Mouse (Mus musculus) kidney, adult 2 months (tissue): ENCODE data around the gene Dhcr24.

Experiments
- CTCF ChIP-seq: fragments of 200-500 bp; conservative IDR thresholded peaks from 2 replicates; pipeline ENCODE4 v1.5.1; 2011; ENCODE audit warnings: low read depth, mild to moderate bottlenecking, control low read depth, low read length, moderate library complexity, mixed read lengths; ENCODE audit not compliant: insufficient read depth, insufficient read length
- POLR2A ChIP-seq: fragments of 200-500 bp; IDR thresholded peaks from one replicate; pipeline ENCODE4 v1.6.1; 2011; ENCODE audit warnings: low read depth, low read length, control low read depth

DNA sequence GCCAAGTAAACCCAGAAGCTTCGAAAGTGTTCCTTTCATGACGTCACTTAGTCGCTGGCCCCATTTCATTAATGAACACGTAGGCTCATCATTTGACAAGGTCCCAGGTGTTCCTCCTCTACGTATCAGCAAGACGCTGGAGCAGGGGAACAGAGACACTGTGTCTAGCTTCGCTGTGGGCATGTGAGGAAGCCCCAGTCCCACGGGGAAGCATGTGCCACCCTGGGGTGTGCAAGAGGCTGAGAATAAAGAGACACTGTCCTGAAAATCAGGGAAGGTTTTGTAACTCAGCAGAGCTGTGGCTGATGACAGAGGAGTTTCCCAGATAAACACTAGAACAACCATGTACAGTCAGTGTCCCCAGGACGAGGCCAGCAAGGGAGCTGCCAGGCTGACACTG lies 36.2 kb downstream of the Dhcr24 start:
- TF ChIP-seq CTCF (no peak), POLR2A (no peak)
